Mouse (Mus musculus): ENCODE data around the gene Bclaf1.

The Bclaf1 gene

GRCm38 (mm10) chr10:20311918-20312735 lies at the start of gene Bclaf1:
Gene Bclaf1 (plus strand): TSS chr10:20312469.
- peak; percentile 97 to 99 for DNase-seq (ENCODE audit: low spot score in 2 of 2)

DNA sequence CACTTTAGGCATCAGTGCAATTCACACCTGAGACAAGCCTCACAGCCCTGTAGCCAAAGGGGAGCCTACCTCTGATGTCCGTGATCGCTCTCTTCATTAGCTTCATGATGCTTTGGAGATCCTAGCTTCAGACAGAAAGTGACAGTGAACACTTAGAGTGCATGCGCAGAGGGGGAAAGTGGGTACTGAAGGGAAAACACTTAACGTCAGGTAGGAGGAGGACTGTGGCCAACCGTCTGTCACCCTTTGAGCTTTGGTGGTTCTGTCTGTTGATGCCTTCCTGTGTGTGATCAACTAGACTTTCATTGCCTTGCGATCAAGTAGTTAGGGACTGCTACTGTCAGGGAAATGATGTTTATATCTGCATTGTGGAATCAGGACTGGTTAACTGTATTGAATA lies 49.4 kb upstream of the Bclaf1 start:
- DNase-seq (ENCODE audit: low spot score in 2 of 2): no peak

DNA sequence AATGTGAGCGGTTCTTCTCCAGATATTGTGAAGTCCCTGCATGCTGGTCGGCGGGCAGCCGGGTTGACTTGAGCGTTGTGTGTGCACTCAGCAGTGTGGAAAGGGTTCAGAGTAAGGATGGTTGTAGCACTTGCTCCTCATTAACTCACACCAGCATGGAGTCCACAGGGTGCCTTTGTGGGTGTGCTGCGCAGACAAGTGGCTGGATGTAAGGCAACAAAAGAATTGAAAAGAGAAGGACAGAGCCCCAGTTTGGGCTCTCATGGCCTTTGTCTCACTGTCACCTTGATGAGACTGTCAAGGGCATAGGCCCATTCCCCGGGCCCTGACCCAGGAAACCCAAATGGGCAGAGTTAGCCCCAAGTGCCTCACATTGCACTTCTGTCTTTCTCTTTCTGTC lies 47.8 kb upstream of the Bclaf1 start:
- DNase-seq (ENCODE audit: low spot score in 2 of 2): no peak

DNA sequence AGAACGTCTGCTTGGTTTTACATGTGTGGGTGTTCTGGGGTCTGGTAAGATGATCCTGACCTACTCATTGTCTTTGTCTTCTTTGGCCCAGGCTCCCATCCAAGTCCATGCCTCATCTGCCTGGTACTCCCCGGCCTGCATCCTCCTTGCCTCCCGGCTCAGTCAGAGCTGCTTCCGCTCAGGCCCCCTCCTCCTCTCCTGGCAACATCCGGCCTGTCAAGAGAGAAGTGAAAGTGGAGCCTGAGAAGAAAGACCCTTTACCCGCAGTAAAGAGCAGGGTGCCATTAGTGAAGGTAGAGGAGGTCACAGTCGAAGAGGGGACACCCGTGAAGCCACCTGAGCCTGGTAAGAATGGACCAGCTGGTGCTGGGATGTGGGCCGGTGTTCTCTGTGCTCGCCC lies 45.2 kb upstream of the Bclaf1 start:
- no peak for DNase-seq (ENCODE audit: low spot score in 2 of 2)

- DNase-seq (ENCODE audit: low spot score in 2 of 2): no peak
Measured at GRCm38 (mm10) chr10:20268945-20269344, 43.3 kb upstream of the Bclaf1 start.

GRCm38 (mm10) chr10:20272380-20272779 lies 39.9 kb upstream of the Bclaf1 start:
- no peak for DNase-seq (ENCODE audit: low spot score in 2 of 2)

GRCm38 (mm10) chr10:20273278-20273677 lies 39.0 kb upstream of the Bclaf1 start:
- DNase-seq (ENCODE audit: low spot score in 2 of 2): no peak

DNA sequence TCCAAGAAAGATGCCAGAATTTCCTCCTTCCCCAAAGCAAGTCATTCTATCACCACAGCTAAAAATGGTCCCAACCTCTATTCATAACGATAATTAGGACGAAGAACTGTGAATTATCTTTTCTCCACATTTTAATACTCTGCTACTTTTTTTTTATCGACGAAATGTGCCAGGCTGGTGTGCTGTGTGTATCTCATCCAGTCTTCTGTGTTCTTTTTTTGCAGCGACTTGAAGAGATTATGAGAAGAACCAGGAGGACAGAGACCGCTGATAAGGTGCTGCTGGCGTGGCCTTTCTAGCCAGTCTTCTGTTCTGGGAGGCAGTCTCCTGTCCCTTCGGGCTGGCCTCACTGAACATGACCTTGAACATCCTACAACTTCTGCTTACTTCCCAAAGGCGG lies 38.2 kb upstream of the Bclaf1 start:
- DNase-seq (ENCODE audit: low spot score in 2 of 2): no peak

DNA sequence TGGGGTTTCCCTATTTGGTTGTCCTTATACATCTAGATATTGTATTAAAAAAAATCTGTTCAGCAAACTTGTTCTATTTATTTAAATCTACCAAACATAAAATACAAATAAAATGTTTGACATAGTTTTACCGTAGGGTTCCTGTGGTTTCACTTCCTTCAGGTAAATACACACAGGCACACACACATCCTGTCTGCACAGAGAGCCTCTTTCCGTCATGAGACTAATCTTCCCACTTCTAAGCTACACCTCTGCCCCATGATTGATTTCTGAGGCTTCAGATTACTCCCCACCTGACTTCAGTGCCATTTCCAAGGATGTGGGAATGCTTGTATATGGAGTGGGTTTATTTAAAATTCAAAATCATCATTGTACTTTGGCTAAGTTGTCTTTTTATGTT lies 30.8 kb upstream of the Bclaf1 start:
- no peak for DNase-seq (ENCODE audit: low spot score in 2 of 2)

DNA sequence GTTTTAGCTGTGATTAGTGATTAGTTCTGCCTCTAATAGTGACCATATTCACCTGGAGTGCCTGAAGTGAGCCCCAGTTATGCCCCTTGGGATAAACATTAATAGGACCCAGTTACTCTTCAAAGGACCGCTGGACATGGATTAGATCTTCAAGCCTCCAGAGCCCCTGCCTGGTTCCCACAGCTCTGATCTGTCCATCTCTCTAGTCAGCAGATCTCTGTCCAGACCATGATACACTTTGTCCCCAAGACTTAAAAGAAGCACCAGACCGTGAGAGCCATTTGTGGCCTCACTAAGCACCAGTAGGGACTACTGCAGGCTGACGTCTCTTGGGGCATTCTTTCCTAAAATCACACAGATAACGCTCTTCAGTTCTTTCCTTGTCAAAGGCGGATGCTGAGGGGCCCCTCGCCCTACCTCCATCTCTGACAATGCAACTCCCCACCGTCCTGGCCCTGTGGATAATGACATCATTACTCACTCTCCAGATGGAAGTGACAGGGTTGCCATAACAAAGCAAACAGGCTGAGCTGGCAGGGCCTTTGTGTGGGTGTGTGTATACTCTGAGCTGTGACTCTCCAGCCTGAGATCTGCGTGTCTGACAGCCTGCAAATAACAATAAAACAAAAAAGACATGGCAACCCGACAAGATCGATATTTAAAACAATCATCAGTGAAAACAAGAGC lies 26.8 kb upstream of the Bclaf1 start:
- DNase-seq (ENCODE audit: low spot score in 2 of 2): peak in 1 of 2 experiments; percentile 24

DNA sequence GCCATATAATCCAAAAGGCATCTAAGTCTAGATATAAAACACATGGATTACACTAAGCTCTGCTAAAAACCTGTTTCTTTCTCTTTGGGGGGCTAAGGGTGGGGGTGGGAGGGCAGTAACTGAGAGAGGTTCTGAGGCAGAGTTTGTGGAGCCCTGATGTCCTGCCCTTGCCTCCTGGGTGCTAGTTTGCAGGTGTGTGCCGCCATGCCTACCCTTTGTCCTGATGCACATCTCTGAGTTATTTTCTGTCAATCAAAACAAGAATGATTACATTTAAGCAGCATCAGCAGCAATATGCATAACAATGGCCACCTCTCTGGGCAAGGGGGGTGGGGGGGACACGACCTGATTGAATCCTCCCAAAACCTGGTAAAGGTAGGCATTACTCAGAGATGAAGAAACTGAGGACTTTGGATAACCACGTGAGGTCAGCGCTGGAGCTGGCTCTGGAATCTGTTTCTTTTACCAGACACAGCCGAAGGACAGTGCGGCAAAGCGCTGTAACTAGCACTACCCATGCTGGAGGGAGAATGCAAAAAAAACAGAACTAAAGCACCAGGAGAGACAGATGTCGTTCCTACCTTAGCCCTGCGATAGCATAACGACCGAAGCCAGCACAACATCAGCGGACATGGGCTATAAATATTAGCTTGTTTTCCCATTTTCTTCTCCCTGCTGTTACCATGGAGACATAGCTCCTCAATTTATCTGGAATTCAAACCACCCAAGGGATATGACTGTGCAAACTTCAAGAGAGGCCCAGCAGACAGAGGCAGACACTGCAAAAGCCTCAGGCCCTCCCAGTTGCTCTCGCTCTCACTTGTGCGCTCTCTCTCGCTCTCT lies 26.1 kb upstream of the Bclaf1 start:
- no peak for DNase-seq (ENCODE audit: low spot score in 2 of 2)

GRCm38 (mm10) chr10:20287369-20287768 lies 24.9 kb upstream of the Bclaf1 start:
- no peak for DNase-seq (ENCODE audit: low spot score in 2 of 2)

DNA sequence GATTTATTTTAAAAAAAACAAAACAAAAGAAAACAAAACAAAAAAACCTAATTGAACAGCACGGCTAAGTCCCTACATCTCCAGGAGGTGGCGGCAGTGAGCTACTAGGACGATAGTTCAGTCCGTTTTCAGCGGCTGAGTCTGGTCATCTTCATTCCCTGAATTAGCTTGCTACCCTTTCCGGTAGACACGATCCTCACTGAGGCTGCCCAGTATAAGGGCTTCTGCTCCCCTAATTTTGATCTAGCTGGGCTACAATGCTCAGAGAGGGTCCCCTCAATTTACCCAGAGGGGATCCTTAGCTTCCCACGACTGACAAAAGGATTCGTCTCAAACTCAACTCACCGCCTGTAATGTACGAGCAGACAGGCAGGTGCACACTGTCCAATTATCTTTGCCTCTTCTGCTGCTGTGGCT lies 21.8 kb upstream of the Bclaf1 start:
- DNase-seq (ENCODE audit: low spot score in 2 of 2): peak; percentile 71 to 86

DNA sequence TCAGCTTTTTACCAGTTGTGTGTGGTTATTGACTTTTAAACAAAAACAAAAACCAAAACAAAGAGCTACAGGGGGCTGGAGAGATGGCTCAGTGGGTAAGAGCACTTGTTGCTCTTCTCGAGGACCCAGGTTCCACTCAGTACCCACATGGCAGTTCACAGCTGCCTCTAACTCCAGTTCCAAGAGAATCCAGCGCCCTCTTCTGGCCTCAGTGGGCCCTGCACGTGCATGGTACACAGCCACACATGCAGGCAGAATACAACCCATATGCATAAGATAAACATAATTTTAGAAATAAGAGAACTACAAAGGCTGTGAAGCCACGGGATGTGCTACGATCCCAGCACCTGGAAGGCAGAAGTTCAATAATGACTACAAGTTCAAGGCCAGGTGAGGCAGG lies 16.3 kb upstream of the Bclaf1 start:
- DNase-seq (ENCODE audit: low spot score in 2 of 2): no peak

DNA sequence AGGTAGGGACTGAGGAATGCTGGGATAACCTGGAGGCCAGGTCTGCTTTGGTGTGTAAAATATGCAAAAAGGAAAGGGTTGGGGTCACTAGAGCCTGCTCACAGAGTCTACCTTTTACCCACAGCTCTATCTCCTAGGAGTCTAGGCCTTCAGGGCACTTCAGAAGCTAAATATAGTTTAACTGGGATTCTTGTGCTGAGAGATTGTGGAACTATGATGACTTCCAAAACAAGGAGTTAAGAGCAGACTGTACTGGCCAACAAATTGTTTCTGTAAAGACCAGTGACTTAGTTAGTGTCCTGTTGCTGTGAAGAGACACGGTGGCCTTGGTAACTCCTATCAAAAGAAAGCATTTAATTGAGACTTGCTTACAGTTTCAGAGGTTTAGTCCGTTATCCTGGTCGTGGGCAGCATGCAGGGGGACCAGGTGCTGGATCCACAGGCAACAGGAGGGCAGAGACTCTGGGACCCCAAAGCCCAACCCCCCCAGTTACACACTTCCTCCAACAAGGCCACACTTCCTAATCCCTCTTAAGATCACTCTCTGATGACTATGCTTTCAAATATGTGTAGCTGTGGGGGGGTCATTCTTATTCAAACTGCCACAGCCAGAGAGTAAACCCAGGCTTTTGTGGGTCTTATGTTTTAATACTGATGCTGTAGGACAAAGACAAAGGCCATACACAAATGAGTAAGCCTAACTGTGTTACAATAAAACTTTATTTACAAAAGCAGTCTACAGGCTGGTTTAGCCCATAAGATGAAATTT lies 13.9 kb upstream of the Bclaf1 start:
- no peak for DNase-seq (ENCODE audit: low spot score in 2 of 2)

DNA sequence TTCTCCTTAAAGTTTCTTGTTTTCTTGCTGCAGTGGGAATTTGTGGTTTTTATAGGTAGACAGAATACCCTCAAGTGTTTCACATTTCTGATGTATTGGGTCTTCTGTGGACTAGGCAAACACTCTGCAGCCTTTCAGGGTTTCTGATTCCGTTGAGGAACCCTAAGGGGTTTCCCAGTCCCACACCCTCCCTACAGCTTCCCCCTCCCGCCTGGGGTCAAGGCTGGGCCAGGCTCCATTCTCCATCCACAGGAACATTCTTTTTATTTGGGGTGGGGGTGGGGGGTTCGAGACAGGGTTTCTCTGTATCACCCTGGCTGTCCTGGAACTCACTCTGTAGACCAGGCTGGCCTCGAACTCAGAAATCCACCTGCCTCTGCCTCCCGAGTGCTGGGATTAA lies 13.2 kb upstream of the Bclaf1 start:
- no peak for DNase-seq (ENCODE audit: low spot score in 2 of 2)

GRCm38 (mm10) chr10:20310969-20311769 lies 1.1 kb upstream of the Bclaf1 start:
- DNase-seq (ENCODE audit: low spot score in 2 of 2): no peak

DNA sequence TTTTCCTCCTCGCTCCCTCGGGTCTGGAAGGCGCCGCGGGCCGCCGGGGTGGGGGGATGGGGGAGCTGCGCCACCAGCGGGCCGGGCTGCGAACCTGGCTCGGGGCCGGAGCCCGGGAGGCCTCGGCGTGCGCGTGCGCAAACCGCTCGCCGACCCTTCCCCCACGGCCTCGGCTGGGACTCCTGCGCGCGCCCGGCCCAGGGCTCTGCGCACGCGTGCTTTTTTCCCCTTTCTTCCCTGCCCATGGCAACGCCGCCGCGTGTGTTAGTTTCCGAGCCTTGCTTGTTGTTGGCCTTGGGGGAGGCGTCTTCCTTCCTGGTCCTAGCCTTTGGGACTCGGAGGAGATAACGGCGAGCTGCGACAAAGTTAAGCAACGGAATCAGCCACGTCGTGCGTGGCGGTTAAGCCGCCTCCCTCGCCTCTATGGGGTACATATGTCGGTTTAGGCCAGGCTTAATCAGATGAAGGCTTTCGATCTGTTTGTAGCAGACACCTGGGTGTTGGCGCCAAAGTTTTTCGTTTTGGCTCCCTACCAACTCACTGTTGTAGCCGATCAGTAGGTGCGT lies 550 bp downstream of the Bclaf1 start:
- peak; percentile 83 to 92 for DNase-seq (ENCODE audit: low spot score in 2 of 2)

GRCm38 (mm10) chr10:20313447-20313846 lies 1.2 kb downstream of the Bclaf1 start:
- no peak for DNase-seq (ENCODE audit: low spot score in 2 of 2)

GRCm38 (mm10) chr10:20313941-20314340 lies 1.7 kb downstream of the Bclaf1 start:
- DNase-seq (ENCODE audit: low spot score in 2 of 2): no peak
